Mouse (Mus musculus): ENCODE measurements around the gene Gja4. TPM values are rescaled to one million over a fixed set of nuclear protein-coding genes. Genes with fewer than 3 reads are reported as not detected.

Gene Gja4
- polyA plus RNA-seq, 1 experiment from 2014 or later, result 12.3 TPM

GRCm38 (mm10) chr4:127286907-127287306, 26.9 kb downstream of the Gja4 start:
- WGBS, result 79% methylated on average over 4 of the region's 4 CpGs
- DNase-seq (ENCODE audit: low spot score), result no peak
- no peak for ATAC-seq (replicated peaks; ENCODE audit: low FRiP score)

GRCm38 (mm10) chr4:127279241-127279640, 34.6 kb downstream of the Gja4 start:
- ATAC-seq (replicated peaks; ENCODE audit: low FRiP score), result no peak
- no peak for DNase-seq (ENCODE audit: low spot score)
- Histone ChIP-seq H3K27ac (ENCODE audit: low read depth, low read length) (no peak overlapping the region), H3K9me3 (ENCODE audit: control insufficient read depth, low read length) (no peaks in the 10 kb centered on the region), H3K27me3 (ENCODE audit: control insufficient read depth, insufficient read depth, low read length) (no peaks in the 10 kb centered on the region), H3K4me3 (ENCODE audit: low read depth, low read length) (no peak overlapping the region), H3K36me3 (ENCODE audit: control insufficient read depth, insufficient read depth, low read length) (no peaks in the 10 kb centered on the region), H3K4me1 (replicated peaks; ENCODE audit: control insufficient read depth, insufficient read depth, low read length) (no peaks in the 10 kb centered on the region), H3K4me2 (ENCODE audit: low read depth, low read length, severe bottlenecking) (no peak overlapping the region), H3K9ac (ENCODE audit: low read length) (no peak overlapping the region)
- 86% methylated on average over 9 of the region's 9 CpGs for WGBS

More at GRCm38 (mm10) chr4:127286907-127287306, 26.9 kb downstream of the Gja4 start:
- H3K9me3 ChIP-seq (ENCODE audit: control insufficient read depth, low read length), result no peaks in the 10 kb centered on the region
- H3K4me1 ChIP-seq (replicated peaks; ENCODE audit: control insufficient read depth, insufficient read depth, low read length), result no peaks in the 10 kb centered on the region
- no peak overlapping the region for H3K4me2 ChIP-seq (ENCODE audit: low read depth, low read length, severe bottlenecking)
- H3K4me3 ChIP-seq (ENCODE audit: low read depth, low read length), result no peak overlapping the region
- H3K27me3 ChIP-seq (ENCODE audit: control insufficient read depth, insufficient read depth, low read length), result no peaks in the 10 kb centered on the region
- no peak overlapping the region for H3K9ac ChIP-seq (ENCODE audit: low read length)
- no peaks in the 10 kb centered on the region for H3K36me3 ChIP-seq (ENCODE audit: control insufficient read depth, insufficient read depth, low read length)
- no peak overlapping the region for H3K27ac ChIP-seq (ENCODE audit: low read depth, low read length)

GRCm38 (mm10) chr4:127278451-127279001, 35.3 kb downstream of the Gja4 start:
- ATAC-seq (replicated peaks; ENCODE audit: low FRiP score) (no peak), DNase-seq (ENCODE audit: low spot score) (no peak)
- Histone ChIP-seq H3K27me3 (ENCODE audit: control insufficient read depth, insufficient read depth, low read length) (no peaks in the 10 kb centered on the region), H3K36me3 (ENCODE audit: control insufficient read depth, insufficient read depth, low read length) (no peaks in the 10 kb centered on the region), H3K4me2 (ENCODE audit: low read depth, low read length, severe bottlenecking) (no peak overlapping the region), H3K9me3 (ENCODE audit: control insufficient read depth, low read length) (no peaks in the 10 kb centered on the region), H3K27ac (ENCODE audit: low read depth, low read length) (no peak overlapping the region), H3K4me1 (replicated peaks; ENCODE audit: control insufficient read depth, insufficient read depth, low read length) (no peaks in the 10 kb centered on the region), H3K4me3 (ENCODE audit: low read depth, low read length) (no peak overlapping the region), H3K9ac (ENCODE audit: low read length) (no peak overlapping the region)
- WGBS, result 67% methylated on average over 9 of the region's 9 CpGs

GRCm38 (mm10) chr4:127264183-127264554, 49.7 kb downstream of the Gja4 start:
- WGBS, result 79% methylated on average over 5 of the region's 5 CpGs
- no peaks in the 10 kb centered on the region for H3K4me1 ChIP-seq (replicated peaks; ENCODE audit: control insufficient read depth, insufficient read depth, low read length)
- no peaks in the 10 kb centered on the region for H3K36me3 ChIP-seq (ENCODE audit: control insufficient read depth, insufficient read depth, low read length)
- no peak overlapping the region for H3K9ac ChIP-seq (ENCODE audit: low read length)
- no peak overlapping the region for H3K27ac ChIP-seq (ENCODE audit: low read depth, low read length)
- DNase-seq (ENCODE audit: low spot score), result no peak
- ATAC-seq (replicated peaks; ENCODE audit: low FRiP score), result no peak
- H3K4me2 ChIP-seq (ENCODE audit: low read depth, low read length, severe bottlenecking), result no peak overlapping the region
- H3K9me3 ChIP-seq (ENCODE audit: control insufficient read depth, low read length), result no peaks in the 10 kb centered on the region
- H3K27me3 ChIP-seq (ENCODE audit: control insufficient read depth, insufficient read depth, low read length), result no peaks in the 10 kb centered on the region
- no peak overlapping the region for H3K4me3 ChIP-seq (ENCODE audit: low read depth, low read length)

GRCm38 (mm10) chr4:127263438-127264182, 50.2 kb downstream of the Gja4 start:
- Histone ChIP-seq H3K36me3 (ENCODE audit: control insufficient read depth, insufficient read depth, low read length) (no peaks in the 10 kb centered on the region), H3K27me3 (ENCODE audit: control insufficient read depth, insufficient read depth, low read length) (no peaks in the 10 kb centered on the region), H3K9me3 (ENCODE audit: control insufficient read depth, low read length) (no peaks in the 10 kb centered on the region), H3K27ac (ENCODE audit: low read depth, low read length) (no peak overlapping the region), H3K4me1 (replicated peaks; ENCODE audit: control insufficient read depth, insufficient read depth, low read length) (no peaks in the 10 kb centered on the region), H3K4me3 (ENCODE audit: low read depth, low read length) (no peak overlapping the region), H3K4me2 (ENCODE audit: low read depth, low read length, severe bottlenecking) (no peak overlapping the region), H3K9ac (ENCODE audit: low read length) (no peak overlapping the region)
- DNase-seq (ENCODE audit: low spot score), result no peak
- 76% methylated on average over 19 of the region's 19 CpGs for WGBS
- no peak for ATAC-seq (replicated peaks; ENCODE audit: low FRiP score)

GRCm38 (mm10) chr4:127261601-127262000, 52.2 kb downstream of the Gja4 start:
- 88% methylated on average over 14 of the region's 14 CpGs for WGBS
- Histone ChIP-seq H3K9ac (ENCODE audit: low read length) (no peak overlapping the region), H3K4me1 (replicated peaks; ENCODE audit: control insufficient read depth, insufficient read depth, low read length) (no peaks in the 10 kb centered on the region), H3K36me3 (ENCODE audit: control insufficient read depth, insufficient read depth, low read length) (no peaks in the 10 kb centered on the region), H3K9me3 (ENCODE audit: control insufficient read depth, low read length) (no peaks in the 10 kb centered on the region), H3K27ac (ENCODE audit: low read depth, low read length) (no peak overlapping the region), H3K4me2 (ENCODE audit: low read depth, low read length, severe bottlenecking) (no peak overlapping the region), H3K27me3 (ENCODE audit: control insufficient read depth, insufficient read depth, low read length) (no peaks in the 10 kb centered on the region), H3K4me3 (ENCODE audit: low read depth, low read length) (no peak overlapping the region)
- ATAC-seq (replicated peaks; ENCODE audit: low FRiP score) (no peak), DNase-seq (ENCODE audit: low spot score) (no peak)

Other genes with a start within 250 kb of the Gja4 start
- gene Zmym6, start 236.7 kb downstream of the Gja4 start, polyA plus RNA-seq (2014; fragmentation: Nextera tagmentation; extraction: Ambion mirVana), result 24.9 and 28.8 TPM in 2 replicates
- 11.8 and 12.6 TPM in 2 replicates for gene Tmem35b, start 190.3 kb downstream of the Gja4 start, polyA plus RNA-seq (2014; fragmentation: Nextera tagmentation; extraction: Ambion mirVana)
- 3.1 and 4.2 TPM in 2 replicates for gene Dlgap3, start 144.8 kb downstream of the Gja4 start, polyA plus RNA-seq (2014; fragmentation: Nextera tagmentation; extraction: Ambion mirVana)
- 53.3 and 54.5 TPM in 2 replicates for gene Smim12, start 70.3 kb downstream of the Gja4 start, polyA plus RNA-seq (2014; fragmentation: Nextera tagmentation; extraction: Ambion mirVana)
- 0.56 and 0.94 TPM in 2 replicates for gene Gjb3, start 16.8 kb upstream of the Gja4 start, polyA plus RNA-seq (2014; fragmentation: Nextera tagmentation; extraction: Ambion mirVana)
- gene Gjb4, start 40.0 kb upstream of the Gja4 start, polyA plus RNA-seq (2014; fragmentation: Nextera tagmentation; extraction: Ambion mirVana), result not detected in 2 replicates
- gene Gjb5, start 44.1 kb upstream of the Gja4 start, polyA plus RNA-seq (2014; fragmentation: Nextera tagmentation; extraction: Ambion mirVana), result 0.21 and 0.45 TPM in 2 replicates

All from forebrain, embryonic 11.5 days (tissue).